Mouse (Mus musculus) common myeloid progenitor, adult 5-6 weeks (primary cell): ENCODE measurements around the gene Togaram2. TPM values are rescaled to one million over a fixed set of nuclear protein-coding genes. Genes with fewer than 3 reads are reported as not detected.

Experiments
- ATAC-seq: replicated peaks from 2 replicates; pipeline ENCODE4 v1.8.0; 2016; ENCODE audit warnings: low read depth, mild to moderate bottlenecking, moderate TSS enrichment, inconsistent platforms; ENCODE audit not compliant: poor library complexity, severe bottlenecking
- total RNA-seq: library from RNA; stranded (forward); fragments of 200-1000, 187-1606 nt; gene quantifications from 2 replicates; pipeline ENCODE4 v1.2.3, GENCODE M21; 2017

Togaram2 gene
- total RNA-seq, 1 experiment from 2014 or later: not detected

- ATAC-seq: no peak
These were observed 1.8 kb downstream of the Togaram2 start for GRCm38 (mm10) chr17:71674886-71675285.

GRCm38 (mm10) chr17:71681666-71682065 lies 8.6 kb downstream of the Togaram2 start:
- ATAC-seq: no peak

- ATAC-seq: no peak
These were observed 9.3 kb downstream of the Togaram2 start for GRCm38 (mm10) chr17:71682379-71682778.

GRCm38 (mm10) chr17:71683281-71683680 lies 10.2 kb downstream of the Togaram2 start:
- no peak for ATAC-seq

GRCm38 (mm10) chr17:71684103-71684608 lies 11.1 kb downstream of the Togaram2 start:
- peak; percentile 90 for ATAC-seq

- ATAC-seq: no peak
These were observed 14.4 kb downstream of the Togaram2 start for GRCm38 (mm10) chr17:71687436-71687835.

GRCm38 (mm10) chr17:71689903-71690302 lies 16.8 kb downstream of the Togaram2 start:
- ATAC-seq: no peak

- ATAC-seq: peak; percentile 71
These were observed 18.4 kb downstream of the Togaram2 start for GRCm38 (mm10) chr17:71691361-71691875.

- peak; percentile 52; the same call in 1 of the 2 replicates for ATAC-seq
These were observed 20.3 kb downstream of the Togaram2 start for GRCm38 (mm10) chr17:71693313-71693712.

GRCm38 (mm10) chr17:71693780-71694179 lies 20.7 kb downstream of the Togaram2 start:
- ATAC-seq: no peak

GRCm38 (mm10) chr17:71695151-71695550 lies 22.1 kb downstream of the Togaram2 start:
- ATAC-seq: no peak

GRCm38 (mm10) chr17:71695716-71696315 lies 22.8 kb downstream of the Togaram2 start:
- no peak for ATAC-seq

- ATAC-seq: no peak
These were observed 23.3 kb downstream of the Togaram2 start for GRCm38 (mm10) chr17:71696396-71696795.

GRCm38 (mm10) chr17:71697896-71698618 lies 25.0 kb downstream of the Togaram2 start:
- no peak for ATAC-seq

GRCm38 (mm10) chr17:71698619-71698956 lies 25.5 kb downstream of the Togaram2 start:
- no peak for ATAC-seq

GRCm38 (mm10) chr17:71705113-71705512 lies 32.1 kb downstream of the Togaram2 start:
- no peak for ATAC-seq

GRCm38 (mm10) chr17:71705550-71706480 lies 32.8 kb downstream of the Togaram2 start:
- ATAC-seq: no peak

GRCm38 (mm10) chr17:71707715-71708114 lies 34.7 kb downstream of the Togaram2 start:
- no peak for ATAC-seq

- ATAC-seq: no peak
These were observed 39.2 kb downstream of the Togaram2 start for GRCm38 (mm10) chr17:71712279-71712678.

- ATAC-seq: no peak
These were observed 42.0 kb downstream of the Togaram2 start for GRCm38 (mm10) chr17:71715034-71715433.
